Mouse (Mus musculus) layer of hippocampus, adult 2 months (tissue): ENCODE measurements around the gene Iqcm. TPM values are rescaled to one million over a fixed set of nuclear protein-coding genes. Genes with fewer than 3 reads are reported as not detected.

ENCODE experiments used
- DNase-seq, 2 experiments: peaks; one replicate each; pipeline ENCODE4 v3.0.0; 2022; ENCODE audit warnings: low spot score in 2 of 2
- H3K27ac ChIP-seq: fragments of 200-600 bp; 2 replicates; pipeline ENCODE4 v1.8.1; 2022
- H3K4me3 ChIP-seq: fragments of 200-600 bp; 2 replicates; pipeline ENCODE4 v1.8.1; 2022; ENCODE audit warnings: mild to moderate bottlenecking
- CTCF ChIP-seq: fragments of 200-600 bp; conservative IDR thresholded peaks from 2 replicates; pipeline ENCODE4 v1.8.1; 2022; ENCODE audit warnings: antibody characterized with exemption, mild to moderate bottlenecking, moderate library complexity
- total RNA-seq, 2 experiments: library from RNA; stranded (reverse); gene quantifications; 2 replicates each; pipeline ENCODE4 v1.2.3; 2021

The Iqcm gene
- total RNA-seq, 2 experiments from 2014 or later: 0.26 to 0.27 TPM

GRCm38 (mm10) chr8:75835245-75835644 lies 386.8 kb downstream of the Iqcm start:
- peak overlapping the region; percentile 49; the same call in 1 of the 2 replicates for H3K27ac ChIP-seq
- peak in 1 of 2 experiments; percentile 28 for DNase-seq
- no peak overlapping the region for H3K4me3 ChIP-seq
- peak; percentile 63 for TF ChIP-seq CTCF

GRCm38 (mm10) chr8:75917603-75918344 lies 469.3 kb downstream of the Iqcm start:
- TF ChIP-seq CTCF: no peak
- no peak for DNase-seq
- H3K4me3 ChIP-seq: no peak overlapping the region; the same call in 1 of the 2 replicates
- H3K27ac ChIP-seq: 0 out of 2 replicates have a peak overlapping the region, but pooled peaks have one; percentile 10

- Histone ChIP-seq H3K4me3 (no peak overlapping the region), H3K27ac (no peak overlapping the region)
- DNase-seq: peak; percentile 11 to 23
- no peak for TF ChIP-seq CTCF
Measured at GRCm38 (mm10) chr8:75949166-75949565, 500.7 kb downstream of the Iqcm start.

- Histone ChIP-seq H3K27ac (peak overlapping the region; percentile 76), H3K4me3 (no peak overlapping the region)
- no peak for DNase-seq
- TF ChIP-seq CTCF: no peak
Measured at GRCm38 (mm10) chr8:75956016-75956415, 507.5 kb downstream of the Iqcm start.

- Histone ChIP-seq H3K4me3 (no peak overlapping the region), H3K27ac (no peak overlapping the region)
- no peak for TF ChIP-seq CTCF
- DNase-seq: peak; percentile 22 to 24
Measured at GRCm38 (mm10) chr8:76018501-76018900, 570.0 kb downstream of the Iqcm start.

Other genes with a start within 250 kb of the Iqcm start
- 10 to 100 TPM; 69.5 to 79.3 TPM for gene Rasd2, start 234.8 kb upstream of the Iqcm start, total RNA-seq
- gene Gm10358, start 42.1 kb upstream of the Iqcm start, total RNA-seq: 1 to 10 TPM in 1 of 2 experiments, not detected in 1; 1.0 TPM